Mouse (Mus musculus): Measurements from ENCODE around the gene Mat1a.

DNA sequence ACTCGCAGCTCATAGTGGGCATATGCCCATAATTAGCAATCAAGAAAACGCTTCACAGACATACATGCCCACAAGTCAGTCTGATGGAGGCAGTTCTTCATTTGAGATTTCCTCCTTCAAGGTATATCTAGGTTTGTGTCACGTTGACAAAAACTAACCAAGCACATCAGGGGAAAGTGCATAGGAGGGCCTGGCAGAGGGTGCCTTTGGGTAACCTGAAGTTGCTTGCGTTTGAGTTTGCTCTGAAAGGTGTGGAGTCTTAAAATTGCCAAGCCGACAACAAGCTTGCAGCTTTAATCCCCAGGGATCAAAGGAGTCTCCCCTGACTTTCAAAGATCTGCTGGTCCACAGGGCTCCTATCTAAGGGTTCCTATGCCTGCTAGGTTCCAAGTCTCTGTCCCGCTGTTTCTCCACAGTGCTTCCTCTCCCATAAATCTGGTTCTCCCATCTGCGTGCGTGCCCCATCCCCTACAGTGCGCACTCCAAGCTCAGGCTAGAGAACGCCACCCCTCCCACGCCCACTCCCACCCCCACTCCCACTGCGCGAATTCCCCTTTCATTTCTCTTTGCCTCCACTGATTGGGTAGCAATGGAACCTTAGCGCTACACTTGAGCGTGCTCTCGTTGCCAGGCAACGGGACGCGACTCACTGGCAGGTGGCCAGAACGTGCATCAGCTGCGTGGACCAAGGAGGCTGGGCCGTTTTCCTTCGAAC lies 32.4 kb upstream of the Mat1a start, which contains the start of gene Dydc1:
- no peak for TF ChIP-seq CTCF (IDR thresholded peaks at IDR 0.05; ENCODE audit: low read depth, low read length)
- TF ChIP-seq GATA2 (IDR thresholded peaks at IDR 0.05; ENCODE audit: borderline replicate concordance, low read depth, low read length) = no peak
- no peak for TF ChIP-seq GATA1 (IDR thresholded peaks at IDR 0.05; ENCODE audit: borderline replicate concordance, low read length)
- no peak for TF ChIP-seq TAL1 (conservative IDR thresholded peaks at IDR 0.05; ENCODE audit: low read depth, low read length)
- no peak for TF ChIP-seq POLR2AphosphoS5 (IDR thresholded peaks at IDR 0.05; ENCODE audit: insufficient replicate concordance, low read depth, low read length)
